Mouse (Mus musculus) ovary, adult 2 months (tissue): ENCODE data around the gene Mrgprf. TPM values are rescaled to one million over a fixed set of nuclear protein-coding genes. Genes with fewer than 3 reads are reported as not detected.

Experiments
- polyA plus RNA-seq: library from polyadenylated mRNA; depleted of rRNA; stranded (reverse); fragments of >200 nt; gene quantifications from 2 replicates; pipeline ENCODE4 v1.2.3, GENCODE M21; 2012; rRNA removed

The Mrgprf gene
- polyA plus RNA-seq = 34.0 and 51.8 TPM in 2 replicates

GRCm38 (mm10) chr7:145300321-145301007 lies at the start of gene Mrgprf:
Gene Mrgprf (plus strand): TSS chr7:145300828.

GRCm38 (mm10) chr7:145283487-145284187 lies 17.0 kb upstream of the Mrgprf start, which contains the start of gene Tpcn2:
Gene Tpcn2 (minus strand): TSS chr7:145284011.

GRCm38 (mm10) chr7:145314785-145315411 lies 14.3 kb downstream of the Mrgprf start, which contains the start of gene Mrgprd:
Gene Mrgprd (plus strand): TSS chr7:145314835.

Other genes starting within 250 kb of the Mrgprf start
- gene 1810010D01Rik, start 92.7 kb upstream of the Mrgprf start, polyA plus RNA-seq = 3.2 and 5.8 TPM in 2 replicates
- 37.2 and 39.1 TPM in 2 replicates for gene Tpcn2, start 16.8 kb upstream of the Mrgprf start, polyA plus RNA-seq
- not detected in 2 replicates for gene Mrgprd, start 14.0 kb downstream of the Mrgprf start, polyA plus RNA-seq